Mouse (Mus musculus) liver, postnatal 0 days (tissue): ENCODE results near the gene Chadl.

Experiments used
- CTCF ChIP-seq: sonication (generic); IDR thresholded peaks from 2 replicates; pipeline ENCODE4 v1.5.1; 2016; ENCODE audit warnings: antibody characterized with exemption, low read depth
- EP300 ChIP-seq: IDR thresholded peaks from 2 replicates; pipeline ENCODE4 v1.6.1; 2016; ENCODE audit warnings: antibody characterized with exemption, low read depth, mild to moderate bottlenecking

DNA sequence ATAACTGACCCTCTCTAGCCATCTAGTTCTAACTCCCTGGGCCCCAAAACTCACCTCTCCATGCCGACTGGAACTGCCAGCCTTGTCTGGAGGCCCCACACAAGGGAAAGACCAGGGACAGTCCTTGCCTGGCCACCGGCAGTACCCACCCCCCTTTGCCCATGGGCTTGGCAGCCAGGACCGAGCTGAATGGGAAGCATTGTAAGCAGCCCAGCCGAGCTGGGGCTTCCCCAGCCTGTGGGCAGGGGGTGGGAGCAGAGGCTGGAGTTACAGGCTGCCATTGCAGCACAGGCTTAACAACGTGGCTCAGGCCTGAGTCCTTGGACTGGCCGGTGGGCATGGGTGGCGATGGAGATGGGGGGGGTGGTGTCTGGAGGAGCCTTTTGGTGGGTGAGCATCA, at the start of gene Chadl:
- no peak for TF ChIP-seq CTCF
- TF ChIP-seq EP300 = no peak
